Mouse (Mus musculus): Measurements from ENCODE around the gene Smc2.

DNA sequence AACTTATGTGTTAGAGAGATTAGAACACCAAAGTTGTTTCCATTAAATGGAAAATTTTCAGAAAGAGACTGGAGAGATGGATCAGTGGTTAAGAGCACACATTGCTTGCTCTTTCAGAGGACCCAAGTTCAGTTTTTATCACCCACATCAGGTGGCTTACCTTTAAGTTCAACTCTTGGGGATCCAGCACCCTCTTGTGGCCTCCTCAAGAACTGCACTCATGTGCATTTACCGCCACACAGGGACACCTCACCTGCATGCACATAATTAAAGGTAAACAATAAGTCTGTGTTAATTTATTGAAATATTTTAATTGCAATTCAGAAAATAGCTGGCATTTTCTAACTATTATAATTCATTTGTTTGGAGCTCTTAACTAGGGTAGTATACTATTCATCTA is 20.7 kb downstream of the Smc2 start:
- TF ChIP-seq CTCF (IDR thresholded peaks at IDR 0.05; ENCODE audit: extremely low read depth, insufficient read depth, insufficient read length, insufficient replicate concordance) = no peak
- no peak for TF ChIP-seq POLR2A (IDR thresholded peaks at IDR 0.05; ENCODE audit: low read depth, low read length)
